Mouse (Mus musculus) megakaryocyte, embryonic 14.5 days (primary cell): ENCODE measurements at regions not wholly inside any gene's neighbourhood (a gene's known extent, or its start where the extent isn't known, plus 50 kb on each side); places are given as distances from the start of the nearest gene placed in this dataset.

ENCODE experiments used
- FLI1 ChIP-seq: IDR thresholded peaks from 2 replicates; pipeline ENCODE4 v1.6.1; 2012; ENCODE audit warnings: low read length, inconsistent platforms, mixed read lengths
- GATA1 ChIP-seq: IDR thresholded peaks from 3 replicates; pipeline ENCODE4 v1.6.1; 2012; ENCODE audit warnings: mixed read lengths, low read length, inconsistent platforms, borderline replicate concordance

DNA sequence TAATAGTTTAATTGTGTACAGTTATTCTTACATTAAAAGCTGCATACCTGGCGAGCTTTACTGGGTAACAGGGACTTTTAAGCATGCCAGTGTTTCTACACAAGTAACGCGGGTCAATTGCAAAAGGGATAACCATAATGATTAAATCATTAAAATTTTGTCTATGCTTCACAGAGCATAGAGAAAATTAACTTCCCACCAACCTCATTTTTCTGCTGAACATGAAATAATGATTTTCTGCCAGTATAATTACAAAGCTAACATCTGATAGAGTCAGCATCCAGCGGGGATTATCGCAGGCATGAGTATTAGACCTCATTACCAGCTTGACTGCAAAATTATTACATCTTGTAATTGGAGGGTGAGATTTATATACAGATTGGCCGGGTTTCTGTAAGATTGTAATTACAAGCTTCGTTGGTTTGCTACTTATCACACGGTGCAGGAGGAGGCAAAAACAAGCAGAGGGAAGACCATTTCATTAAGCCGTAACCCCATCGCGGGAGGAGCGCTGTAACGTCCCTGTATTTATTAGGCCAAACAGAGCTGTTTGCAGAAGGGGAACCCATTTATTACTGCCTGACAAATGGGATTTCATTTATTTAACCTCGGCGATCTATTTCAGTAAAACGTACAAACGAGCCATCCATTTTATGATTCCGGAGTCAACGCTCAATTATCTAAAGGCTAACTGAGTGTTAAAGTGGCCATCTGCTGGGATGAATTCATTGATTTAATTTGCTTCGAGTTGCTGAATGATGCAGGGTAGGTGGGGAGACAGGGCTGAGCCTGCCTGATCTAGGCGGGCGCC, 143.3 kb upstream of the Irx4 start:
- TF ChIP-seq GATA1 (no peak), FLI1 (no peak)
